Mouse (Mus musculus) heart, embryonic 14.5 days (tissue): ENCODE measurements around the gene Ankrd12. TPM values are rescaled to one million over a fixed set of nuclear protein-coding genes. Genes with fewer than 3 reads are reported as not detected.

ENCODE experiments used
- ATAC-seq: fragments of 200-750 bp; cut with Nextera tagmentation; 2 replicates; pipeline ENCODE4 v1.8.0; 2017; ENCODE audit warnings: low read depth, moderate TSS enrichment; ENCODE audit not compliant: insufficient number of reproducible peaks, insufficient read depth, low FRiP score
- H3K27ac ChIP-seq, 2 experiments: fragments of 200-500 bp in 1 of 2; fragments of 300-500 bp in 1 of 2; sonication (generic) in 1 of 2; replicated peaks in 1 of 2; 2 replicates each; pipeline ENCODE4 v1.5.1; 2012 to 2014; ENCODE audit warnings: low read depth in 2 of 2, low read length in 2 of 2, control low read depth in 1 of 2, mild to moderate bottlenecking in 1 of 2, mixed read lengths in 1 of 2; ENCODE audit not compliant: control insufficient read depth in 1 of 2, insufficient read depth in 1 of 2
- H3K27me3 ChIP-seq: fragments of 300-500 bp; sonication (generic); 2 replicates; pipeline ENCODE4 v1.6.1; 2014; ENCODE audit warnings: mild to moderate bottlenecking, low read length, control low read depth; ENCODE audit not compliant: control insufficient read depth, insufficient read depth
- H3K36me3 ChIP-seq: fragments of 300-500 bp; sonication (generic); 2 replicates; pipeline ENCODE4 v1.6.1; 2014; ENCODE audit warnings: mild to moderate bottlenecking, control low read depth, low read length, mixed read lengths; ENCODE audit not compliant: control insufficient read depth, insufficient read depth
- H3K4me1 ChIP-seq, 2 experiments: fragments of 200-500 bp in 1 of 2; fragments of 300-500 bp in 1 of 2; sonication (generic) in 1 of 2; 2 replicates each; pipeline ENCODE4 v1.6.1; 2012 to 2014; ENCODE audit warnings: low read length in 2 of 2, control low read depth in 1 of 2, mixed read lengths in 1 of 2; ENCODE audit not compliant: control insufficient read depth in 2 of 2, insufficient read depth in 2 of 2
- H3K4me2 ChIP-seq: fragments of 300-500 bp; sonication (generic); 2 replicates; pipeline ENCODE4 v1.6.1; 2014; ENCODE audit warnings: mild to moderate bottlenecking, low read length
- H3K4me3 ChIP-seq, 2 experiments: fragments of 200-500 bp in 1 of 2; fragments of 300-500 bp in 1 of 2; sonication (generic) in 1 of 2; 2 replicates each; pipeline ENCODE4 v1.5.1; 2012 to 2014; ENCODE audit warnings: low read length in 2 of 2, mild to moderate bottlenecking in 2 of 2, control low read depth in 1 of 2, low read depth in 1 of 2, moderate library complexity in 1 of 2; ENCODE audit not compliant: control insufficient read depth in 1 of 2, insufficient read depth in 1 of 2
- H3K9ac ChIP-seq: fragments of 300-500 bp; sonication (generic); 2 replicates; pipeline ENCODE4 v1.6.1; 2014; ENCODE audit warnings: mild to moderate bottlenecking, low read length
- H3K9me3 ChIP-seq: fragments of 300-500 bp; sonication (generic); 2 replicates; pipeline ENCODE4 v1.6.1; 2016; ENCODE audit warnings: low read length, control low read depth; ENCODE audit not compliant: control insufficient read depth
- WGBS: fragments of 180-500 bp; shearing (Covaris S2); extraction: QIAGEN DNeasy Blood & Tissue Kit; methylation state at CpG from one replicate; pipeline ENCODE4 v1.1.7; 2014; 5-methylcytosine and 5-hydroxymethylcytosine counted together
- polyA plus RNA-seq: library from polyadenylated mRNA; unstranded; fragments of >200 nt; fragmentation: Nextera tagmentation; extraction: Ambion mirVana; gene quantifications from 2 replicates; pipeline ENCODE4 v1.2.1, GENCODE M21; 2014

Gene Ankrd12
- polyA plus RNA-seq, 1 experiment from 2014 or later: 18.4 TPM

DNA sequence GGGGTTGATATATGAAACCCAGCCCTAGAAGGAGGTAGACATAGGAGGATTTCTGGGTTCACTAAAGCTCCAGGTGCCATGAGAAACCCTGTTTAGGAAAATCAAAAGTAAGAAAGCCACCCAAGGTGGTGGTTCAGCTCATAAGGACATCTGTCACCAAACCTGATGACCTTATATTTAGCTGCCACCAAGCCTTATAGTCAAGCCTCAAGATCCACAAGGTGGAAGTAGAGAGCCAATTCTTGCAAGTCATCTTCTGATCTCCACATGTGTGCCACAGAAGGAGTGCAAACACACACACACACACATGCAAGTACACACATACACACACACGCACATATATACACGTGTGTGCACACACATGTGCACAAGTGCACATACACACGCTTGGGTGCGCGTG is 124.8 kb downstream of the Ankrd12 start:
- Histone ChIP-seq H3K9ac (no peak overlapping the region), H3K36me3 (peaks cover 16% of the 10 kb centered on the region), H3K4me3 (no peak overlapping the region), H3K4me2 (no peak overlapping the region), H3K27me3 (no peaks in the 10 kb centered on the region), H3K9me3 (no peaks in the 10 kb centered on the region), H3K4me1 (peaks cover 7 to 22% of the 10 kb centered on the region in 2 experiments), H3K27ac (no peak overlapping the region)
- 82% methylated on average over 5 of the region's 5 CpGs for WGBS
- ATAC-seq: no peak

DNA sequence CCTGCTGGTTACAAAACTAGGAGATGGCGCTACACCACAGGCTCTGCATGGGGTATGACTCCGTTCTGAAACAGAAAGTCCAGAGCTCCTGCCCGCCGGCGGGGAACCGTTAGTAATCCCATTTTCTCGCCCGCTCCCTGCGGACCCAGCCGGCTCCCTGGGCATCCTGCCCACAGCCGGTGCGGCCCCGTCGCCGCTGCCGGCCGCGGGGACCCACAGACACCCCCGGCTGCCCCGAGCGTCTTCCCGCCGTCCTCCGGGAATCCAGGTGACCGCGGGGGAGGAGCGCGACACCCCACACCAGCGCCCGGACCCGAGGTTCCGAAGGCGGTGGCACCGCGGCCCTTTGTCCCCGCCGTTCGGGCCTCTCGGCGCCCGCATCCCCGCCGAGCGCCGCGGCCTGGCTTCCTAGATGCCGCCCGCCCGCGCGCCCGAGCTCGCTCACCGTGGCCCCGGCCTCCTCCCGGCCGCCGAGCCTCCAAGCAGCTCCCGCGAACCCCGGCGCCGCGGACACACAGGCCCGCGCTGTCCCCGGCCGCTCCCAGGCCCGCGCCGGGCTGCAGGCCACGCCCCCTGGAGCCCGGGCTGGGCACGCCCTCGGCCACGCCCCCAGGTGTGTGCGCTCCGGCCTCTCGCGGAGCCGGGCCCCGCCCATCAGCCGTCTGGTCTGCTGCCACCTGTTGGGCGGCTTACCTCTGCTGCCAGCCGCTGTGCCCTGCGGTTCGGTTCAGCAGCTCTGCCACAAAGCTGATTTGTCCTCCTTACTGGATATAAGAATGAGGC is 126.1 kb downstream of the Ankrd12 start, which contains the start of gene Twsg1:
TSS of gene Twsg1 (minus strand) at position 605 of the 783 bp plus-strand sequence.
- Histone ChIP-seq H3K27ac (peak within 1 kb of the TSS; percentile 77 to 78), H3K9ac (peak within 1 kb of the TSS; percentile 82), H3K4me1 (peaks cover 5 to 22% of the 10 kb centered on the region in 2 experiments), H3K27me3 (no peaks in the 10 kb centered on the region), H3K36me3 (peaks cover 24% of the 10 kb centered on the region), H3K9me3 (no peaks in the 10 kb centered on the region), H3K4me2 (peak within 1 kb of the TSS; percentile 78), H3K4me3 (peak within 1 kb of the TSS; percentile 69 to 89)
- WGBS: under 1% methylated on average over 83 of the region's 87 CpGs
- peak; percentile 96 for ATAC-seq

DNA sequence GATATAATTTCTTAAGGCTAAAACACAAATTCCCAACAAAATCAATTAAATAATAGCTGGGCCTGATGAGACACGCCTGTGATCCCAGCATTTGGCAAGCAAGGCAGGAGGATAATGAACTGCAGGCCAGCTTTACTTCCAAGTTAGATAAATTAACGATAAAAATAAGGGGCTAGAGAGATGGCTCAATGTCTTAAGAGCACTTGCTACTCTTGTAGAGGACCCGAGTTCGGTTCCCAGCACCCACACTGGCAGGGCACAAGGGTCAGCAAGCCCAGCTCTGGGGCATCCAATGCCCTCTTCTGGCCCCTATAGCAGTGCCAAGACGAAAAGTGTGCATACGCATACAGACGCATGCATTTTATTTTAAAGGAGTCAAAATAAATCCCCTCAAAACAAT is 126.7 kb downstream of the Ankrd12 start:
- H3K36me3 ChIP-seq: peaks cover 30% of the 10 kb centered on the region
- no peaks in the 10 kb centered on the region for H3K9me3 ChIP-seq
- ATAC-seq: 0 out of 2 replicates have a peak, but pooled peaks have one; percentile 3
- H3K27me3 ChIP-seq: no peaks in the 10 kb centered on the region
- peak overlapping the region; percentile 82 for H3K9ac ChIP-seq
- H3K27ac ChIP-seq: peak overlapping the region; percentile 77 to 78
- H3K4me3 ChIP-seq: peak overlapping the region; percentile 69 to 89
- 29% methylated on average over 7 of the region's 7 CpGs for WGBS
- peaks cover 5 to 22% of the 10 kb centered on the region in 2 experiments for H3K4me1 ChIP-seq
- peak overlapping the region; percentile 78 for H3K4me2 ChIP-seq

DNA sequence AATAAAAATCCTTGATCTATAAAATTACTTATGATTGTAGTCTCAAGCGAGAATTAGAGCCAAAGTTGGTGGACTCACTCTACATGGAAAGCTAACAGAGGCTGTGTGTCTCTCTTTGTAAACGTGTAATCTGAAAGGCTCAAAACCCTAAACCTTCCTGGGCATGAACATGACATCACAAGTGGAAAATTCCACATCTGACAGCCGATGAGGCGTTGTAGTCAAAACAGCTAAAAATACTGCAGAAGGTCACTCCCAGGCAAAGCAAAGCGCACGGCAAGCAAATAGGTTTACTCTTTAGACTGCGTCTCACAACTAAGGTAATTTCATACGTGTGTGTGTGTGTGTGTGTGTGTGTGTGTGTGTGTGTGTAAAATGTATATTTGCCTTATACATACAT is 129.6 kb downstream of the Ankrd12 start:
- no peak for ATAC-seq
- WGBS: 19% methylated on average over 8 of the region's 8 CpGs
- peaks cover 33% of the 10 kb centered on the region for H3K36me3 ChIP-seq
- peak overlapping the region; percentile 83 to 84 for H3K27ac ChIP-seq
- H3K4me2 ChIP-seq: peak overlapping the region; percentile 31
- H3K9me3 ChIP-seq: no peaks in the 10 kb centered on the region
- H3K27me3 ChIP-seq: no peaks in the 10 kb centered on the region
- no peak overlapping the region; a peak in 1 of 4 replicates for H3K4me3 ChIP-seq
- peaks cover 5 to 25% of the 10 kb centered on the region in 2 experiments for H3K4me1 ChIP-seq
- H3K9ac ChIP-seq: 0 out of 2 replicates have a peak overlapping the region, but pooled peaks have one; percentile 4

DNA sequence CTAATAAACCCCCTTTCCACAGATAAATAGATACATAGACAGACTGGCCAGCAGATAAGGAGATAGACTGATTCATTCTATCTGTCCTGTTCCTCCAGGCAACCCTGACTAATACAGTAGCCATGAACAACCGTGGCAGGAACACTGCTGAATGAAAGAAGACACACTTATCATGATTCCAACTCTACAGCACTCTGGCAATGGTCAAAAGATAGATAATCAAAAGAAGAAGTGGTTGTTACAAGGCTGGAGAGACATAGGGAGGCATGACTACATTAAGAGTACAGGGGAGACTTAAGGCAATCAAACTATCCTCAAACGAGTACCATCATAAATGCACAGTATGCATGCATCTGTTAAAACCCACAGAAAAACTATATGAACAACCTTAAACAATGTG is 131.5 kb downstream of the Ankrd12 start:
- ATAC-seq: no peak

DNA sequence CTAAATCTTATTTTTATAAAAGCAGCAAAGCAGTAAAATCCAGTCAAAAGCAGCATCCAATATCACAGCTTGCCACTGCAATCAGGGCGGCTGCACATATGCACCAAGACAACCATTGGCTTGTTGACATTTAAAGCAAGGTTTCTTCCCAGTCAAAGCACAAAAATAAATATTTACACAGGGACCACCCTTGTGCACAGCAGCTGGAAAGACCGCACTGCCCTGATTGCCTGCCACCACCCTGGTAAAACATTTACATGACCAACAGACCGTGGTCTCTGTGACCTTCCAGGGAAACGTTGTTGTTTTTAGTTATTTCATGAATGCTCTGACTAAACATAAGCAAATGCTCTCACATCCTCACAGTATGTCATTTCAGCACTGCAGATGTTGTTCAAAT is 134.5 kb downstream of the Ankrd12 start:
- H3K9me3 ChIP-seq: no peaks in the 10 kb centered on the region
- H3K27ac ChIP-seq: no peak overlapping the region
- H3K36me3 ChIP-seq: peaks cover 30% of the 10 kb centered on the region
- ATAC-seq: no peak
- peaks cover 10 to 24% of the 10 kb centered on the region in 2 experiments for H3K4me1 ChIP-seq
- no peak overlapping the region for H3K4me2 ChIP-seq
- no peak overlapping the region for H3K9ac ChIP-seq
- H3K4me3 ChIP-seq: no peak overlapping the region
- no peaks in the 10 kb centered on the region for H3K27me3 ChIP-seq
- 74% methylated on average over 4 of the region's 4 CpGs for WGBS

More for the DNA sequence above, 131.5 kb downstream of the Ankrd12 start:
- H3K36me3 ChIP-seq: peaks cover 37% of the 10 kb centered on the region
- H3K4me3 ChIP-seq: no peak overlapping the region
- H3K27me3 ChIP-seq: no peaks in the 10 kb centered on the region
- no peak overlapping the region for H3K4me2 ChIP-seq
- no peak overlapping the region for H3K27ac ChIP-seq
- H3K9ac ChIP-seq: no peak overlapping the region
- WGBS: 83% methylated on average over 2 of the region's 2 CpGs
- H3K4me1 ChIP-seq: peaks cover 5 to 27% of the 10 kb centered on the region in 2 experiments
- H3K9me3 ChIP-seq: no peaks in the 10 kb centered on the region

DNA sequence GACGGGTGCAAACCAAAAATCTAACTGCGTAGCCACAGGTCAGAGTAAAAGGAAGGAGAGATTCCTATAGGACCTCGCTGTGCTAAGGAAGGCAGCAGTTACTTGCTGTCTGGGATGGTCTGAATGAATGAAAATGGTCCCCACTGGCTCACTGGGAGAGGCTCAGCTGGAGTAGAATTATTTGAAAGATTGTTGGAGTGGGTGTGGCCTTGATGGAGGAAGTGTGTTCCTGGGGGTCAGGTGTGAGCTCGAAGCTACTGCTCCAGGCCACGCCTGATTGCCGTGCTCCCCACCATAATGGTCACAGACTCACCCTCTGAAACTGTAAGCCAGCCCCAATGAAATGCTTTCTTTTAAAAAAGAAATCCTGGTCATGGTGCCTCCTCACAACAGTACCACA is 135.6 kb downstream of the Ankrd12 start:
- Histone ChIP-seq H3K4me1 (peaks cover 10 to 24% of the 10 kb centered on the region in 2 experiments), H3K27ac (no peak overlapping the region), H3K9me3 (no peaks in the 10 kb centered on the region), H3K27me3 (no peaks in the 10 kb centered on the region), H3K9ac (no peak overlapping the region), H3K36me3 (peaks cover 35% of the 10 kb centered on the region), H3K4me3 (no peak overlapping the region), H3K4me2 (no peak overlapping the region)
- WGBS: 91% methylated on average over 6 of the region's 6 CpGs
- no peak for ATAC-seq
